Mouse (Mus musculus) 416B (cell line): ENCODE results near the gene Sox13.

ENCODE experiments used
- DNase-seq: peaks from one replicate; pipeline ENCODE4 v3.0.0; 2011; ENCODE audit warnings: low read depth

The Sox13 gene

GRCm38 (mm10) chr1:133431133-133431532 lies 7.0 kb upstream of the Sox13 start:
- DNase-seq: no peak

GRCm38 (mm10) chr1:133424547-133425140 lies 467 bp upstream of the Sox13 start:
- DNase-seq: no peak

DNA sequence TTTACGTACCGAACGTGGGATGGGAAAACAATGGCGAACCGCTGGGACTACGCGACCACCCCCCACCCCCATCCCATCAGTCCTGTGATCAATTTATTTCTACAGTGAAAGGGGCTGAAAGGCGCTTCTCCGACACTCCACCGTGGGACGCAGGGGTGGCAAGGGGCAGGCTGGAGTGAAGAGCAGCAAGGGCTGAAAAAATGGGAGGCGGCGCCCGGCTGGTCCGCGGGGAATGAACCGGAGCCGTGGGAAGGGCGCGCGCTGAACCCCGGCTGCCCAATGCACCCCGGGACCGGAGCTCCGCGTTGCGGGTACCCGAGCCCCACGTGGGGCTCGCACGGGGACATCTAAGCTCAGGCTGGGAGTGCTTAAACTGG lies 1.0 kb downstream of the Sox13 start:
- no peak for DNase-seq

- DNase-seq: no peak
Measured at GRCm38 (mm10) chr1:133422615-133423161, 1.5 kb downstream of the Sox13 start.

GRCm38 (mm10) chr1:133421975-133422570 lies 2.1 kb downstream of the Sox13 start:
- DNase-seq: no peak

DNA sequence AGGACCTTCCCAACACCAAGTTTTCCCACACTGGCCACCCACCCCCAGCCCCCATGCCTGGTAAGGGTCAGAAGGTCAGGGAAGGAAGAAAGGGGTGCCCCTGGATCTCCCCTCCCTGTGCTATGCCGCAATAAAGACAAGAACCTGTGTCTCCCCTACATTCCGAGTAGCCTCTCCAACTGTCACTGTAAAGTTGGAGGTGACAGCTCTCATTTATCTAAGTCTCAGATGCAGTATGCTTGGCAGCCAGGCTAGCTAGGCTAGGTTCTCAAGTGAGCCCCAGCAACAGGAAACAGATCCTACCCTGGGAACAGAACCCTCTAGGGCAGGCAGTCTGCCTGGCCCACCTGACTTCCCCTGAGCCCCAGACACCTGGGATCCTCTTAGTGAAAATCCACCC lies 3.1 kb downstream of the Sox13 start:
- no peak for DNase-seq

- no peak for DNase-seq
Measured at GRCm38 (mm10) chr1:133420491-133420890, 3.7 kb downstream of the Sox13 start.

DNA sequence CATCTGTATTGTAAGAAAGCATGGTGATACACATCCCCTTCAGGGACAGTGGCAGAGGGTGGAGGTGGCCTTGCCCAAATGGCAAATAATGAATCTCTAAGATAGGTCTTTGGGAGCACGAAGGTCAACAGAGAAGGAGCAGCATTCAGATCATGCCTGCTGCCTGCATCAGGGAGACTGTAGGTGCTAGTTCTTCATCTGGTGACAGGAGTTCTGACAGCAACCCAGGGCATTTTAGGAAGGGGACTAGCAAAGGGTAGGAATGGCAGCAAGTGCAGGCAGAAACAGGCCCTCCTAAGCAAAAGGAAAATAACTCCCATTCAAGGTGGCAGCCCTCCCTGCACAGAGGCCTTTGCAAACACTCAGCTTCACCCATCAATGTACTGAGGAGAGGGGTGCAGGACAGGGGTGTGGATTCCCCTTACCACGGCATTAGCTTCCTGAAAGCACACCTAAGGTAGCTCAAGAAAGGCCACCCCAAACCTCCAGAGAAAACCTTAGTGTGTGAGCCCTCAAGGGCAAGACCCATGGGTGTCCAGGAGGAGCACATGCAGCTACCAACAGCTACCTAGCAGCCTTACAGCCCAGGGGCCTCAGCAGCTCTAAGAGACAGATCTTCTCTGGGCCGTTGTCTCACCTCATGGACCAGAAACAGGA lies 4.9 kb downstream of the Sox13 start:
- DNase-seq: no peak

DNA sequence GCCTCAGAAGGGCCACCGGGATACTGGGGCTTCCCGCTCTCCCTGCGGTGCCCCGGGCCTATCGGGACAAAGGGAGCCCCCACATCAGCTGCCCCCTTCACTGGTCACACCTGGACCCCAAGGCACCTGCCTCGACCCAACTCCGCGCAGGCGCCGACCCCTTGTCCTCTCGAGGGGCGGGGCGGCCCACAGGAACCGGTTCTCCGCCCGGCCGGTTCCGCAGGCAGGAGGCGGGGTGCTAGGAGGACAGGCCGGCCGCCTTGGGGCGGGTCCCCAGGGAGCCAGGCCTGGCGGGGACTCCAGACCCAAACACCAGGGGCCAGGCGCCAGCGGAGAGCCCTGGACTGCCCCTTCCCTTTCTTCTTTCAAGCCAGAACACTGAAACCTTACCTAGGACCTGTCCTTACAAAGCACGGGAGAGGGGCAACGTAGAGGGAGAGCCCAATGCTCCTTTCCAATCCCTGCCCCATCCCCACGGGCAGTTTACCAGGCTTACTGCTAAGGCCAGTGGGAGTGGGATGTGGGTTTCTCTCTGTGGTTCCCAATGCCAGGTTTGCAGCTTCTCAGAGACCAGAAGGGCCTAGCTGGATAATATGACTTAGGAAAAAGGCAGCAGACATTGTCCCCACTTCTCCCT lies 5.9 kb downstream of the Sox13 start:
- DNase-seq: no peak

DNA sequence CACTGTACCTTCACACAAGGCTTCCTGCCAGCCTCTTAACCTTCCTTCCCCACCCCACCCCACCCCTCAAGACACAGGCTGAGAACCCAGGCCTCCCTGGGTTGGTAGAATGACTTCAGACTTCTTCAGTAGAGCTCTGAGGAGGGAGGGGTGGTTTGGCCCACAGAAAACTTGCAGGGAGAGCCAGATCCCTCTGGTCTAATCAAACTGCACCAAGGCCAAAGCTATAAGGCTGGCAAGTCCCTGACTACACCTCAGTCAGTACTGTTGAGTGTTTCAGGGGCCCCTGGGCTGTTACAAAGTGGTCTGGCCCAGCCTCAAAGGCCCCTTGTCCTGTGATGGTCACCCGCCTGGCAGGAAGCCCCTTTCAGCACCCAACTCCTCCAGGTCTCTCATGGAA lies 6.6 kb downstream of the Sox13 start:
- DNase-seq: no peak

DNA sequence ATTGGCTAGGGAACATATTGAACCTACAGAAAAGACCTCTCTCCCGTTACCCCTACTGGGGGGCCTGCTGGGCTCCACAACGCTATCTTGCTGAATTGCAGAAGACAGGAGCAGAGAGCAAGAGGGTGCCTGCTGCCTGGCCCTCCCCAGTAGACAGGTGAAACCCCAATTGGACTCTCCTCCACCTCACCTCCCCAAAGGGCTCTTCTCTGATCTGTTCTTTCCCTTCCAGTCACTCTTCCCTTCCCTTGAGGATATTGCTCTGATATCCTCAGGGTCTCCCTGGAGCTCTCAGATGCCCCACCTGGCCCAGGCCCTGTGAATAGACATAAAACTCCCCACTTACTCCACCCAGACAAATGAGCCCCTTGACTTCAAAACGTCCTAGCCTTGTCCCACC lies 7.1 kb downstream of the Sox13 start:
- no peak for DNase-seq

DNA sequence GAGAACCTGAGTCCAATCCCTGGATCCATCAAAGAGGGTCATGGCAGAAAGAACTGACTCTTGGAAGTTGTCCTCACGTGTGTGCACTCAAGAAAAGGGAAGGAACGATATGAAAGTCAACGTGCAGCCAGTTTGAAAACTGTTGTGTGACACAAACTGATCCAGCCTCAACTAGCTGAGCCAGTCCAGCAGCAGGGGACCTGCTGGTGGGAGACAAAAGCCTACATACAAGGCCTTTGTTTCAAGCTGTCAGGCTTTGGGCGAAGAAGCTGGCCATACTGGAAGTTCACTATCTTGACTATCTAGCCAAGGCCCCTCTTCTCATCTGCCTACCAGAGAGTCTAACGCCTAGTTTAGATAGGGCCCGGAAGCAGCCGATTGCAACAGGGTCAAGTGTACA lies 7.7 kb downstream of the Sox13 start:
- DNase-seq: no peak

GRCm38 (mm10) chr1:133415505-133415904 lies 8.7 kb downstream of the Sox13 start:
- DNase-seq: no peak

DNA sequence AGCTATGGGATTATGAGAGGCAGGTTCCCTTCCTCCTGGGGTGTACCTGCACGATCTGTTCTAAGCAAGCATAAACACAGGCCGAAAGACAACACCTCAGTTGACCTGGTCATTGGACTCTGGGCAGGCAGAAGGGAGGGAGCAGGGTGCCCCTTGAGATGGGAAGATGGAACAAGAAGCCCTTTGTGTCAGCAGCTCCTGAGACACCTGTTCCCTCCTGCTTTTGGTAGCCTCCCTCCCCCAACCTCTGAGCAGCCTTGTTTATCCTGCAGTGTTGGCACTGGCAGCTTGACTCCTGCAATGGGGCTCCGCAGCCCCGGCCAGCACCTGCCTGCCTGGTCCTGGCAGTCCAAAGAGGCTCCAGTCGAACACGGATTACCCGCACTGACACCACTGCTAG lies 9.1 kb downstream of the Sox13 start:
- DNase-seq: no peak

GRCm38 (mm10) chr1:133412941-133413340 lies 11.2 kb downstream of the Sox13 start:
- no peak for DNase-seq

GRCm38 (mm10) chr1:133411506-133412147 lies 12.6 kb downstream of the Sox13 start:
- no peak for DNase-seq

GRCm38 (mm10) chr1:133409786-133410185 lies 14.4 kb downstream of the Sox13 start:
- DNase-seq: no peak

DNA sequence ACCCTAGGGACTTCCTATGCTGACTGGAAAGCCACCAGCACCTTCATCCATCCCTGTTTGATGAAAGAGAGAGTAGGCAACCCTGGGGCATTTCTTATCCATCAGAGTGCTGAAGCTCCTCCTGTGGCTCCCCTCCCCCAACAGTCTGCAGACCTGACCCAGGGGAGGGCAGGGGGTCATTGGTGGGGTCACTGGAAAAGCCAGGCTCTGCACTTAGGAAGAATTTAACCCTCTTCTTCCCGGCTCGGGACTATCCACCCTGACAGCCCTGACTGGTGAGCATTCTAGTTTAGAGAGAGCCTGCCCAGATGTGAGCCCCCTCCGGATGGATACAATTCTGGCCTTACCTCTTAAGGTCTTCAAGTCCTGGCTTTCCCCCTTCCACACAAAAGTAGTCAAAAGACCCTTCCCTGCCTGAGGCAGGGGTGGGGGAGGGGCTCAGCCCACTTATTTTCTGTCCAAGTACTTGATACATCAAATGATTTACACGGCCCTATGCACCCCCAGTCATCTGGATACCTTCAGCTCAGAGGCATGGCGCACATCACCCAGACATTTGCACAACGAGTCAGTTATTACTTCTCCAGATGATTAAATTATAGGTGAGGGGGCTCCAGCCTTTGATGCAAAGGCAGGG lies 15.2 kb downstream of the Sox13 start:
- no peak for DNase-seq

DNA sequence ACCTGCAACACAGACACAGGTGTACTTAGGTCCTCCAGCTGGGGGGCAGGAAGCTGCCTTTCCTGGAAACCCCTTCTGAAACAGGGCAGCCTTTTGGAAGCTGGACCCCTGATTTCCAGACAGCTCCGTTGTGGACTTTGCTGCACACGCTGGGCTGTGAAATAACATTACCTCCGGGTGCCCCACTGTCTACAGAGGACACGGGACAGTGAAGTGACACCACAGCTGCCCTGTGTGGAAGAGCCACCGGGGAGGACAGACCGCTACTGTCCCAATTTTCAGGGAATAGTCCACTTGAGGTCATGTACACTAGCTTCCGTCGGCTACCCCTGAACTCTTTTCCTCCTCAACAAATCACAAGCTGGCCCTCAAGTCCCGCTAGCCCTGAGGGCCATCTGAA lies 15.9 kb downstream of the Sox13 start:
- DNase-seq: no peak

DNA sequence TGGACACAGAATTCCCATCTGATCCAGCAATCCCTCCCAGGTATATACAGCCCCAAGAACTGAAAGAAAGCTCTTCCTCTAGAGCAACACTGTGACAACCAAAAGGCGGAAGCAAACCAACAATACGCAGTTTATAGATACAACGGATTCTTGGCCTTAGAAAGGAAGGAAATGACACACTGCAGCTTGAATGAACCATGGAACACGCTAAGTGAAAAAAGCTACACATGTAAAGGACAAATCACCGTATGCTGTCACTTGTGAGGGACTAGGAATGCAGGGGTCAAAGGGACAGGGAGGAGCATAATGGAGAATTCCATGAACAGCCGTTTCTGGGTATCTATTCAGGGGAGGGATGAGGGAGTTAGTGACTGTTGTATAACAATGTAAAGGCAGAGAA lies 16.7 kb downstream of the Sox13 start:
- no peak for DNase-seq

- DNase-seq: no peak
Measured at GRCm38 (mm10) chr1:133406614-133407013, 17.6 kb downstream of the Sox13 start.

DNA sequence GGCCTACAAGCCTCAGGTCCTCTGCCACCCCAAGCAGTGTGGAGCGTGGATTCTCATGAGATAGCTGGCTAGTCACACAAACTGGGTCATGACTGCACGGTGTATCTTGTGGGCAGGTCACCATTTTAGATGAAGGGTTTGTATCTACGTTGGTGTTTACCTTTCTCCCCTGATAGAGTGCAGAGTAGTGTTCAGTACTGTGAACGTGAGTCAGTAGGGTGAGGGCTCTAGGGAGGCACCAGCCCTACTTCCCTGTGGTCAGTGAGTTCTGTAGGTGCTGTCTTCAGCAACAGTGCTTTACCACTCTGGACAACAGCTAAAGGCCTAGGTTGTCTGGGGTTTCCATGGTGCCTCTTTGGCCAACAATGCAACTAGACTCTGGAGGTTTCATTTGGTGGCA lies 20.2 kb downstream of the Sox13 start:
- no peak for DNase-seq
